Mouse (Mus musculus) liver, adult 2 months (tissue): ENCODE measurements around the gene Ccn1.

Experiments used
- CTCF ChIP-seq: fragments of 200-500 bp; IDR thresholded peaks from 2 replicates; pipeline ENCODE4 v1.5.1; 2011; ENCODE audit warnings: low read depth, low read length, control low read depth
- POLR2A ChIP-seq: fragments of 200-500 bp; IDR thresholded peaks from 2 replicates; pipeline ENCODE4 v1.6.1; 2011; ENCODE audit warnings: low read length, control low read depth; ENCODE audit not compliant: insufficient read depth; ENCODE audit errors: extremely low read depth

- no peak for TF ChIP-seq CTCF
- no peak for TF ChIP-seq POLR2A
These were observed 38.1 kb upstream of the Ccn1 start for GRCm38 (mm10) chr3:145687836-145688235.
